Mouse (Mus musculus) midbrain, embryonic 13.5 days (tissue): ENCODE data around the gene Elovl6. TPM values are rescaled to one million over a fixed set of nuclear protein-coding genes. Genes with fewer than 3 reads are reported as not detected.
A peak's percentile ranks its signal among the peaks of the same experiment; 100 is the strongest.

Source experiments
- ATAC-seq: fragments of 200-750 bp; cut with Nextera tagmentation; 2 replicates; pipeline ENCODE4 v1.8.0; 2017; ENCODE audit warnings: mild to moderate bottlenecking, moderate TSS enrichment, moderate library complexity
- H3K27ac ChIP-seq: fragments of 300-500 bp; sonication (generic); 2 replicates; pipeline ENCODE4 v1.5.1; 2015; ENCODE audit warnings: inconsistent platforms, mild to moderate bottlenecking, moderate library complexity
- H3K27me3 ChIP-seq: fragments of 300-500 bp; sonication (generic); 2 replicates; pipeline ENCODE4 v1.6.1; 2015; ENCODE audit warnings: mild to moderate bottlenecking, inconsistent platforms
- H3K36me3 ChIP-seq: fragments of 300-500 bp; sonication (generic); 2 replicates; pipeline ENCODE4 v1.6.1; 2015; ENCODE audit warnings: mild to moderate bottlenecking, inconsistent platforms
- H3K4me1 ChIP-seq: fragments of 300-500 bp; sonication (generic); replicated peaks from 2 replicates; pipeline ENCODE4 v1.6.1; 2015; ENCODE audit warnings: inconsistent platforms
- H3K4me2 ChIP-seq: fragments of 300-500 bp; sonication (generic); replicated peaks from 2 replicates; pipeline ENCODE4 v1.6.1; 2015; ENCODE audit warnings: moderate library complexity, mild to moderate bottlenecking, inconsistent platforms
- H3K4me3 ChIP-seq: fragments of 300-500 bp; sonication (generic); replicated peaks from 2 replicates; pipeline ENCODE4 v1.5.1; 2015; ENCODE audit warnings: mild to moderate bottlenecking, inconsistent platforms
- H3K9ac ChIP-seq: fragments of 300-500 bp; sonication (generic); replicated peaks from 2 replicates; pipeline ENCODE4 v1.6.1; 2015; ENCODE audit warnings: mild to moderate bottlenecking, inconsistent platforms
- H3K9me3 ChIP-seq: fragments of 300-500 bp; sonication (generic); 2 replicates; pipeline ENCODE4 v1.6.1; 2016; ENCODE audit warnings: mild to moderate bottlenecking, inconsistent platforms
- WGBS: fragments of 180-500 bp; shearing (Covaris S2); methylation state at CpG from one replicate; pipeline ENCODE4 v1.1.7; 2015; 5-methylcytosine and 5-hydroxymethylcytosine counted together
- polyA plus RNA-seq: library from polyadenylated mRNA; unstranded; fragments of >200 nt; fragmentation: Nextera tagmentation; extraction: Ambion mirVana; gene quantifications from 2 replicates; pipeline ENCODE4 v1.2.1, GENCODE M21; 2015

Gene Elovl6
- polyA plus RNA-seq, 1 experiment from 2014 or later: 31.2 TPM

DNA sequence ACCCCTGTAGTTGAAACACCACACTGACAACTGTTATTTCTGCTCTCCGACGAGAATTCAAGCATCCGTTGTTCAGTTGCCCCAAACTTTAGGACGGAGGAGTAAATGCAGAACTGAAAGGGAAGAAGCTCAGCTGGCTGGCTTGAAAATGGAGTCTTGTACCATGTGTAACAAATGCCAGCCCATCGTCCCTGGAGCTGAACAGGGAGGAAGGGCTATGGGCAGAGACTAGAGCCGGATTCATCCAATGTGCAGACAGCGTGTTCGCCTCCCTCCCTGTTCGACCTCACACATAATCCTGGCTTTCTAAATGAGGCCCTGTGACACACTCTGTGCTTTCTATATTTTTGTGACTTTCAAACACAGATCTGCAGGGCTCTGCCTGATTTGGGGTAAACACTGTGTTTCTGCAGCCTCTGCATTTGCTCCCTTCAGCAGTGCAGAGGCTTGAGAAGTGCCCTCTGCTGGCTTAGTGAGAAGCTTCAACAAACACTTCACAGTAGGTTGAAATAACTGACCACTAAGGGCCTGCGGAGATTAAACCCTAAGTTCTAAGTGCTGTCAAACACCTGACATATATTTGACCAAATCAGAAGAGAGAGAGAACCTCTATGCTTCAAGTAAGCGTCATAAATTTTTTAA, 102.2 kb downstream of the Elovl6 start:
- H3K9me3 ChIP-seq: no peaks in the 10 kb centered on the region
- H3K4me1 ChIP-seq: no peaks in the 10 kb centered on the region
- peaks cover 30% of the 10 kb centered on the region; the same call in 1 of the 2 replicates for H3K36me3 ChIP-seq
- H3K27ac ChIP-seq: 0 out of 2 replicates have a peak overlapping the region, but pooled peaks have one; percentile 9
- H3K4me2 ChIP-seq: no peak overlapping the region
- 86% methylated on average over 11 of the region's 11 CpGs for WGBS
- H3K9ac ChIP-seq: no peak overlapping the region
- ATAC-seq: peak; percentile 67; the same call in 1 of the 2 replicates
- no peaks in the 10 kb centered on the region for H3K27me3 ChIP-seq
- no peak overlapping the region for H3K4me3 ChIP-seq

DNA sequence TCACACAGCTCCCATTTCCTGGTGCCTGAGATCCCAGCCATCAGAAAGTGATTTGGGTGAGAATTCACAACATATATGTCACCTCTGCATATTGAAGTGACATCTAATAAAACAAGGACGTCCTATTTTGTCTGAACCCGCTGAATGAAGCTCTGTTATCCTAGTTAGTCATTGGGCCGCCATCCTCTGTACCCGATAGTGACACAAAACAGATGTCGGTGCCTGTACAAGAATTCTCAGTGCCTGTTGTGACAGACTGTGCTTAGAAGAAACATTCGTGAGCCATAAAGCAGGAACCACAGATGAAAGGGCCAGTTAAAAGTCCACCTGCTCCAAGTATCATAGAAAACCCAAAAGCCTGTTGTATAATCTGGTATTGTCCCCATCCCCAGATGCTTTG, 105.3 kb downstream of the Elovl6 start:
- Histone ChIP-seq H3K9me3 (no peaks in the 10 kb centered on the region), H3K4me3 (no peak overlapping the region), H3K9ac (no peak overlapping the region), H3K27ac (no peak overlapping the region), H3K4me1 (peaks cover 13% of the 10 kb centered on the region), H3K4me2 (no peak overlapping the region), H3K36me3 (peaks cover 16% of the 10 kb centered on the region; the same call in 1 of the 2 replicates), H3K27me3 (no peaks in the 10 kb centered on the region)
- WGBS: 91% methylated on average over 6 of the region's 6 CpGs
- no peak for ATAC-seq

DNA sequence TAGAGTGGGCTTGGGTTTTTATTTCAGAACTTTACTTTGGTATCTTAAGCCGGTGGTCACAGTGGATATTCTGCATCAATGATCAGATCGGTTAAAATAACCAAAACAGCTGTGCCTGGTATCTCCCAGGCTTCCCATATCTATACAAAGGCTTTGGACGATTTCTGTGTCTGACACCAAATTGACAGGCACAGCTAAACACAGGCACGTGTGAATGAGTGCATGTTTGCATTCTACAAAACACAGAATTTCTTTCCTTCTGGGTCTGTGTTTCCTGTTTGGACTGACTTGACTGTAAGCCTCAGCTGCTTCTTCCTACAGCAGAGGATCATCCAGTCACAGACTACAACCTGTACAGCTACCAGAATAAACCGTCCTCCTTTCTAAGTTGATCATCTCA, 107.5 kb downstream of the Elovl6 start:
- H3K9ac ChIP-seq: no peak overlapping the region
- no peak overlapping the region for H3K4me2 ChIP-seq
- H3K27ac ChIP-seq: no peak overlapping the region
- 70% methylated on average over 5 of the region's 5 CpGs for WGBS
- peaks cover 9% of the 10 kb centered on the region; the same call in 1 of the 2 replicates for H3K36me3 ChIP-seq
- no peak overlapping the region for H3K4me3 ChIP-seq
- ATAC-seq: no peak
- peaks cover 13% of the 10 kb centered on the region for H3K4me1 ChIP-seq
- H3K9me3 ChIP-seq: no peaks in the 10 kb centered on the region
- H3K27me3 ChIP-seq: no peaks in the 10 kb centered on the region

DNA sequence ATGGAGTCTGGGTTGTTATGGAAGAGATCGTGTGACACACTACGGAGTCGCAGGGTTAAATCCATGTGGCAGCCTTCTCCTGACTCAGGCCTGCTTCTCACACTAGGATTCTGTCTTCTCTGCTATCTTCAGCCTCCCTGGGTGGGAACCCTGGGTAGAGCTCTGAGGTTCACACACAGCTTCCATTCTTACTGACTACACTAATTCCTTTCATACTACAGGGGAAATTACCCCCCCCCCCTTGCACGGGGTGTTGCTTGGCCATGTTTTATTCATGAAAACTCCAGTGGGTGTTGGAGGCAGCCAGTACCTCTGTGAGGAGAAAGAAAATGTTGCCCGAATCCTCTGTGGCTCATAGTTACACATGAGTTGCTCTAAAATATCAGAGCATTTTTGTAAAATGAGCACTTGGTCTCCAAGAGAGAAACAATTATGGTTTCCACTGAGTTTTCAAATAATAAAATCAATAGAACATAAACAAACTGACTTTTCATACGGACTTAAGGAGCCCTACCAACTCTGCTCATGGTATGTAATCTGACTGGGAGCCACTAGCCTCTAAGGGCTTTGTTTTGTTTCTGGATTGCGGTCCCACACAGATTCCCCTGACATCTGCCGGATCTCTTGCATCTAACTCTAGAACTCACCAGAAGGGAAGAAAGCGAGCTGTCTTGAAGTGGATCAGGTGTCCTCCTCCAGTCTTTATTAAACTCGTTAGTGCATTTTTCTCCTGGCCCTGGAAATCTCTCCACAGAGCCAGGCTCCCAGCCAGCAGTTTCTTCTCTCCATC, 108.3 kb downstream of the Elovl6 start:
- Histone ChIP-seq H3K4me2 (no peak overlapping the region), H3K9me3 (no peaks in the 10 kb centered on the region), H3K4me1 (peaks cover 13% of the 10 kb centered on the region), H3K4me3 (no peak overlapping the region), H3K27ac (0 out of 2 replicates have a peak overlapping the region, but pooled peaks have one; percentile 11), H3K36me3 (peaks cover 9% of the 10 kb centered on the region; the same call in 1 of the 2 replicates), H3K9ac (no peak overlapping the region), H3K27me3 (no peaks in the 10 kb centered on the region)
- WGBS: 49% methylated on average over 10 of the region's 10 CpGs
- ATAC-seq: peak; percentile 86

DNA sequence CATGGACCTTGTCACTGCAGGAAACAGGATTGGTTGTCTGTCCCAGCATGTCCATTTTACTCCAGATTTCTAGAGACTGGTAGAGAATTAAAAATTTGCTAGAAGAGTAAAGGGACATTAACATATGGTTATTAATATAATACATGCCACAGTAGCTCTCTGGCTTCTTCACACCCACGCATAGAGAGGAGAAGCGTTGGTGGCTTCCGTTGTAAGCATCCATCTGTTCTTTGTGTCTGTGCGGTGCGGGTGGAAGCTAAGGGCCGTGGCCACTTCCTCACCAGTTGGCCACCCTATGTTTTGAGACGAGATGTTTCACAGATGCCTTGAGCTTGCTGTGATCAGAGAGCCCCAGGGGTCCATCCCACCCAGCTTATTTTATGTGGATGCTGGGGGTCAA, 109.5 kb downstream of the Elovl6 start:
- Histone ChIP-seq H3K27me3 (no peaks in the 10 kb centered on the region), H3K9ac (no peak overlapping the region), H3K27ac (no peak overlapping the region), H3K4me3 (no peak overlapping the region), H3K9me3 (no peaks in the 10 kb centered on the region), H3K4me2 (no peak overlapping the region), H3K4me1 (peaks cover 13% of the 10 kb centered on the region), H3K36me3 (peaks cover 9% of the 10 kb centered on the region; the same call in 1 of the 2 replicates)
- ATAC-seq: no peak
- 92% methylated on average over 7 of the region's 7 CpGs for WGBS

DNA sequence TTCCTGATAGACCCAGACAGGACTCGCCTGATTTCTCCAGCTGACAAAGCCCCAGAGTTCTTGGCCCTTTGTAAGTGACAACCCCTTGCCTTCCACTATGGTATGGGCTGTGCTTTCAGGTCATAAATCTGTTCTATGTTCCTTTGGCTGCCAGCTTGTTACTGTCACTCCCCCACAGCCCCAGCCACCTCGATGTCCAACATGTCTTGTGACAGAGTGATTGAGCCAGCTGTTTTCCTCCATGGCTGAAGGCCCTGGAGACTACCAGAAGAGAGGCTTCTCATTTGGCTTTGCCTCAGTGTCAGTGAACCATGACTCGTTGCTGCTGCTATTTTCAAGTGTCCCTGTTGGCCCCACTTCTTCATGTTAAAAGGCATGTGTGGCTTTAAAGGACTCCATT, 113.3 kb downstream of the Elovl6 start:
- Histone ChIP-seq H3K9me3 (no peaks in the 10 kb centered on the region), H3K27me3 (no peaks in the 10 kb centered on the region), H3K4me1 (peaks cover 9% of the 10 kb centered on the region), H3K27ac (no peak overlapping the region), H3K4me2 (no peak overlapping the region), H3K9ac (no peak overlapping the region), H3K36me3 (no peaks in the 10 kb centered on the region), H3K4me3 (no peak overlapping the region)
- 66% methylated on average over 3 of the region's 3 CpGs for WGBS
- no peak for ATAC-seq

DNA sequence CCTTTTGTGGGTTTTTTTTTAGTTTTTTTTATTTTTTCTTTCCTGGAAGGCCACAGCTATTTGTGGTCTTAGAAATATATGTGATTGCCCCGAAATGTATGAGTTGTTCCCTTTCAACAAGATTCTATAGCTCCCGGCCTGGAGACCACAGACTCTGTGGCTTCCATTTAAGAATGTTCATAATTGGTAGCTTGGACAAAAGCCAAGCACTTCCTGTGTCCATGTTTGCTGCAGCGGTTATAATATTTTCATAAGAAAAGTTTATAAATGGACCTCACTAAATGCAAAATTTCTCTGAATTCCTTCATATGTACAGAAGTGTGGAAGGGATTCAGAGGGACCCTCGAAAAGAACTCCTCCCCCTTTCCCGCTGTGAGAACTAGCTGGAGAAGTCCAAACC, 114.6 kb downstream of the Elovl6 start:
- WGBS: 85% methylated on average over 5 of the region's 5 CpGs
- H3K4me1 ChIP-seq: 0 out of 2 replicates have a peak, but pooled peaks cover 4% of the 10 kb centered on the region
- H3K27ac ChIP-seq: no peak overlapping the region
- no peak overlapping the region for H3K4me2 ChIP-seq
- H3K27me3 ChIP-seq: no peaks in the 10 kb centered on the region
- no peaks in the 10 kb centered on the region for H3K9me3 ChIP-seq
- no peaks in the 10 kb centered on the region for H3K36me3 ChIP-seq
- ATAC-seq: no peak
- no peak overlapping the region for H3K9ac ChIP-seq
- H3K4me3 ChIP-seq: no peak overlapping the region

DNA sequence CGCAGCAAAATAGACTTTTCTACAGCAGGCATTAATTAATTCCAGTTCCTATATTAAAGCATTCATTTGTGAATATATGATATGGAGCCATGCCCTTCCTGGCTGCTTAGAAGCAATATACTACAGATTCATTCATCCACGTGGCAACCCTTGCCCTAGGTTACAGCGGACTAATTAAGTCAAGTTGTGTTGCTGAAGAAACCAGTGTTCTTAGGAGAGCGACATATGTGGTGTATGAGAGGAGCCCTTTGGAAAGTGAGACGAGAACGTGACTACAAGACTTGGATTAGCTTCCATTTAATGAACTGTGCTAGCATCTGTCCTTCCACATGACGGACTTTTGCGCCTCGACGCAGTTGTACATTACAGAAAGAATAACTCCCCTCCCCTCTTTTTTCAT, 115.2 kb downstream of the Elovl6 start:
- 0 out of 2 replicates have a peak, but pooled peaks have one; percentile 24 for ATAC-seq
- no peak overlapping the region for H3K27ac ChIP-seq
- 0 out of 2 replicates have a peak, but pooled peaks cover 4% of the 10 kb centered on the region for H3K4me1 ChIP-seq
- H3K36me3 ChIP-seq: no peaks in the 10 kb centered on the region
- no peak overlapping the region for H3K4me2 ChIP-seq
- H3K4me3 ChIP-seq: no peak overlapping the region
- 78% methylated on average over 10 of the region's 10 CpGs for WGBS
- no peaks in the 10 kb centered on the region for H3K27me3 ChIP-seq
- no peak overlapping the region for H3K9ac ChIP-seq
- H3K9me3 ChIP-seq: no peaks in the 10 kb centered on the region

DNA sequence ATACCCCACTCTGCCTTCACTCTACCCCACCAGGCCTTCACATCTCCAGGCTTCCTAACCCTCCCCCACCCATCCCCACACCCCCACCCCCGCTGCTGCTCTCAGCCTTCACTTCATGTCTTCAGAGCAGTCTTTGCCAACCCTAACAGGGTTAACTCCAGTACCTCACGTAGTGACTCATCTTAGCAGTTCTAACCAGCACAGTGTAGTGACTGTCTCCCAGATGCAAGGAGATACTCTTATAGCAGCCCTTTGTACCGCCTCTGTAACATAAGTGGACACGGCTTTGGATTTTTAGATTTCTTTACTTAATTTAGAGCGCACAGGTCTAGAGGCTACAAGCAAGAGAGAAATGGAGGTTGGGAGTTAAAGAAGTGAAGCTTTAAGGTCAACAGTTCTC, 116.4 kb downstream of the Elovl6 start:
- Histone ChIP-seq H3K4me3 (no peak overlapping the region), H3K4me2 (no peak overlapping the region), H3K36me3 (no peaks in the 10 kb centered on the region), H3K4me1 (0 out of 2 replicates have a peak, but pooled peaks cover 4% of the 10 kb centered on the region), H3K9ac (no peak overlapping the region), H3K9me3 (no peaks in the 10 kb centered on the region), H3K27ac (no peak overlapping the region), H3K27me3 (no peaks in the 10 kb centered on the region)
- 84% methylated on average over 5 of the region's 5 CpGs for WGBS
- ATAC-seq: no peak

DNA sequence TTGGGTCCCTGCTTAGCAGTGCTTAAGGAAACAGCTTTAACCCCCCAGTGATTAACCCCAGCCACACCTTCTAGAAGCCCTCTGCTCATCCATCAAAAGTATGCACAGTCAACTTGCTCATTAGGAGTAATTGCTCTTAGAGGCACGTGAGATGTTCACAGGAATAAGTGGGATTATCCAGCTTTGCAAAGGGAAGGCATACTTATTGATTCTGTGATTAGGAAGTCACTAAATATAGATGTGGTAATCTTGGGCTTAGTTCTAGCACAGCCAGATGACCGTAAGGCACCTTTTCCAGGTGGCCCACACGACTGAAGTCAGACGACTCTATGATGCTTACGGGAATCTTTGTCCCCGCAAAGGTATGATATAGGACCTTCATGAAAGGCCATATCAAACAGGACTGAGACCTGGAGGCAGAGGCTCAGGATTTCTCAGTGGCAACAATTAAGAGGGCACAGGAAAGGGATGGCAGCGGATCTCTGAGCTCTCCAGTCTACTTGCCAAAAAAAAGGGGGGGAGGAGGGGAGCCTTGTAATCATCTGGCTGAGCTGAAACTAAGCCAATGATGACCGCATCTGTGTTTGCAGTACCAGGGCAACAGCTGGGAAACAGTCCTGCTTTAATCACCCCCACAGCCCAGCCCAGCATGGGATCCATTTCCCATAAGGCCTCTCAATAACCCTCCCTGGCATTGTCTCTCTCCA, 117.6 kb downstream of the Elovl6 start:
- ATAC-seq: 0 out of 2 replicates have a peak, but pooled peaks have one; percentile 28
- H3K4me3 ChIP-seq: no peak overlapping the region
- H3K27ac ChIP-seq: no peak overlapping the region
- WGBS: 57% methylated on average over 8 of the region's 8 CpGs
- H3K4me1 ChIP-seq: 0 out of 2 replicates have a peak, but pooled peaks cover 4% of the 10 kb centered on the region
- H3K4me2 ChIP-seq: no peak overlapping the region
- H3K9me3 ChIP-seq: no peaks in the 10 kb centered on the region
- no peak overlapping the region for H3K9ac ChIP-seq
- H3K27me3 ChIP-seq: no peaks in the 10 kb centered on the region
- H3K36me3 ChIP-seq: no peaks in the 10 kb centered on the region

DNA sequence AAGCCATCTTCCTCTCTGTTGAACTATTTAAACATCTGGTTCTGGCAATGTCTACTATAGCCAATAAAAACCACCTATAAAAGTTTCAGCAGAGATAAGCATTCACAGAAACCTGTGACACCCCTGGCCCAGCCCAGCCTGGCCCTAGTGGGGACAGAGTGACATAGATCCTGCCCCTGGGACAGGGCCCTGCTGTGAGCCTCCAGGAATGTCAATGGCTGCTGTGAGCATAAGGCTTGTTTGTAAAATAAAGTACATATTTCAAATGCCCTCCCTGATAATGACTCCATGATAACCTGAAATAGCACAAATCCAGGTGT, 118.1 kb downstream of the Elovl6 start:
- Histone ChIP-seq H3K4me1 (0 out of 2 replicates have a peak, but pooled peaks cover 4% of the 10 kb centered on the region), H3K36me3 (no peaks in the 10 kb centered on the region), H3K9me3 (no peaks in the 10 kb centered on the region), H3K27me3 (no peaks in the 10 kb centered on the region), H3K4me3 (no peak overlapping the region), H3K4me2 (no peak overlapping the region), H3K9ac (no peak overlapping the region), H3K27ac (no peak overlapping the region)
- ATAC-seq: 0 out of 2 replicates have a peak, but pooled peaks have one; percentile 8

DNA sequence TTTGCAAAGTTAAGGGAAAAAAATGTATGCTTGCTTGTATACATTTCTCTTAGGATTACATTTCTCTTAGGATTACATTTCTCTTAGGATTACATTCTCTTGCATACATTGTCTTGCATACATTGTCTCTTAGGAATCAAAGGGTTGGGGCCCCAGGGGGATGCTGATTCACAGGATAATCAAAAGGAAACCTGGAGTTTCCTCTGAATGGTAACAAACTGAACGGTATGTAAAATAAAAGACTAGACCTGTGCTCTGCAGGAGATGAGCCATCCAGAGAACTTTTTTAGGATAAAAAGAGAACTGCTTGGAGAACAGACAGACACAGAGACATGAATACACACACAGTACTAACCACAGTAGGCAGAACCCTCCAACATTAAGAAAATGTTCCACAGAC, 118.8 kb downstream of the Elovl6 start:
- H3K4me1 ChIP-seq: 0 out of 2 replicates have a peak, but pooled peaks cover 4% of the 10 kb centered on the region
- 0% methylated on average over 1 of the region's 1 CpGs for WGBS

More for the DNA sequence above, 118.8 kb downstream of the Elovl6 start:
- Histone ChIP-seq H3K4me3 (no peak overlapping the region), H3K9ac (no peak overlapping the region), H3K4me2 (no peak overlapping the region), H3K9me3 (no peaks in the 10 kb centered on the region), H3K27me3 (no peaks in the 10 kb centered on the region), H3K27ac (no peak overlapping the region), H3K36me3 (no peaks in the 10 kb centered on the region)
- ATAC-seq: no peak
